Mouse (Mus musculus) adrenal gland, adult 2 months (tissue): Measurements from ENCODE around the gene Incenp. TPM values are rescaled to one million over a fixed set of nuclear protein-coding genes. Genes with fewer than 3 reads are reported as not detected.
"Not testable (repeated sequence)": the region's sequence is repeated elsewhere in the genome, so short reads cannot be mapped to it uniquely, and the experiment has no call there.

ENCODE experiments used
- DNase-seq: peaks from one replicate; pipeline ENCODE4 v3.0.0; 2021
- long read RNA-seq: library from polyadenylated mRNA; stranded (forward); transcript quantifications from one replicate; pipeline ENCODE4 v2.0.0, GENCODE M21; 2021
- polyA plus RNA-seq: library from polyadenylated mRNA; depleted of rRNA; stranded (reverse); fragments of >200 nt; gene quantifications from 2 replicates; pipeline ENCODE4 v1.2.3, GENCODE M21; 2012; rRNA removed
- total RNA-seq, 2 experiments: library from RNA; stranded (reverse); gene quantifications; 2 replicates each; pipeline ENCODE4 v1.2.3; 2021

Gene Incenp
- total RNA-seq, result 10 to 100 TPM in 1 of 2 experiments, 1 to 10 TPM in 1; 9.4 to 11.1 TPM
- 4.1 and 5.1 TPM in 2 replicates for polyA plus RNA-seq
- long read RNA-seq, partial matches to known transcripts, result 1 of 10 reads
- long read RNA-seq, other reads (novel, unspliced or antisense), result 6 of 10 reads

DNA sequence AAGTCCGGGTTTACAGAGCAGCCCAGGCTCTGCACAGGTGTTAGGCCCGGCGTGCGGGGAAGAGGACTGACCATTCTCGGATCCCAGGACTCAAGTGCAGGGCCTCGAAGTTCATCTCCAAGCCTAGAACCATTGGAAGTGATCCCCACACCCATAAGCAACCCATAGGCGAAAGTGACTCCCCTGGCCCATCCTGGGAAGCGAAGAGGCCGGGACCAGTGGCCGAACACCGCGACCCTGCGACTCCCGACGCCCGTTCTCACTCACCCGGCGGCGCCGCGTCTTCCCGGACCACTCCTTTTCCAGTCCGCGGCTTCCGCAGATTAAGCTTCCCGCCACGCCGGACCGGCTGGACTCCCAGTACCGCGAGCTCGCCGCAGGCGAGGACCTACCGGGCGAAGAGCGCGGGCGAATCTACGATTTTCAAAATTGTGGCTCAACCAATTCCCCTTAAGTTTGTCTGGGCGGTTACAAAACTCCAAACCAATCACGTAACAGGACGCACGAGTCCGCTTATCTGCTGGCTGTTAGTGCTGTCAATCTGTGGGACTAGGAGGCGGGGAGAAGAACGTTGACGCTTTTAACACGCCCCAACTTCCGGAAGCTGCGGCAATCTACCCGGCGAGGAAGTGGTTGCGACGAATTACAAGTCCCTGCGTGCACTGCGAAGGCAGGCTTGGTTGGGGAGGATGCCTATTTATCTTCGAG is at the start of gene Incenp:
TSS of gene Incenp (minus strand) at position 480 of the 708 bp plus-strand sequence.
- peak; percentile 95 for DNase-seq

GRCm38 (mm10) chr19:9946986-9947385 is 47.6 kb upstream of the Incenp start:
- no peak for DNase-seq

DNA sequence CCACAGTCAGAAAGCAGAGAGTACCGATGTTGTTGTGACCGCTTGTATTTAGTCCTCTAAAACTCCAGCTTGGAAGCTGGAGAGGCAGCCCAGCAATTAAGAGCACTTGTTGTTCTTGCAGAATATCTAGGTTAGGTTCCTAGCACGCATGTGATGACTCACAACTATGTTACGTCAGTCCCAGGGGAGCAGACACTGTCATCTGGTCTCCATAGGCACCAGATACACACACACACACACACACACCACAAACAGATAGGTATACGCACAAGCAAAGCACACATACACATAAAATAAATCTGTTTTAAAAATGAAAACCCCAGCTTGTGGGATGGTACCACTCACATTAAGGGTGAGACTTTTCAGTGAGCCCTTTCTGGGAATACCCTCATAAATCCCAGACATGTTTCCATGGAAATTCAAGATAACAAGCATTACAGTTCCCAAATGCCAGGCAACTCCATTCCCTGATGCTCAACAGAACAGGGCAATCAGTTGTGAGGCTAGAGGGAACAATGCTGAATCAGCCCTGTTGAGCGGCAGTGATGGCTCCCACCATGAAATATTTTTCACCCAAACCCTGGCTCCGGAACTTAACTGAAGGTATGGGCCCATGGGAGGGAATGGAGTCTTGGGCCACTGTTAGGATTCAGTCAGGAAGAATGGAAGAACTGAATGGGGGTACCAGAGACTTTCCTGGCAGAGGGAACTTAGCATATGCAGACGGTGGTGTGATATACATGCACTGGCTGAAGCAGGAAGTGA is 46.6 kb upstream of the Incenp start:
- DNase-seq, result no peak

- no peak for DNase-seq
Measured at GRCm38 (mm10) chr19:9942539-9943533, 43.5 kb upstream of the Incenp start.

DNA sequence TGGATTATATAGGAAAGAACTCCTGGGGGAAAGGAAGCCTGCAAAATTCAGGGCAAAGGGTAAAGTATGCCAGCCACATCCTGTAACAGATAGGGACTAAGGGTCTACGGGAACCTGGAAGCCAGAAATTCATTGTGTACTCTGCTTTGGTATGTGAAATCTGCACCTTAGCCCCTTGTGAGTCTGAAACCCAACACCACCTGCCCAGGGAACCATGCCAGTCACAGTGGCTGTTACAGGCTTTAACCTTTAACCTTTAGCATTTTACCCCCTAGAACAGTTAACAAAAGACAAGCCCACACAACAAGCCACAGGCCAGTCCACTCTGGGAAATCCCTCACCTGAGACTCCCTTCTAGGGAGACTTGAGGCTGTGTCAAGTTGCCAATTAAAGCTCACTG is 42.5 kb upstream of the Incenp start:
- no peak for DNase-seq

- DNase-seq, result no peak
Measured at GRCm38 (mm10) chr19:9940903-9941302, 41.6 kb upstream of the Incenp start.

DNA sequence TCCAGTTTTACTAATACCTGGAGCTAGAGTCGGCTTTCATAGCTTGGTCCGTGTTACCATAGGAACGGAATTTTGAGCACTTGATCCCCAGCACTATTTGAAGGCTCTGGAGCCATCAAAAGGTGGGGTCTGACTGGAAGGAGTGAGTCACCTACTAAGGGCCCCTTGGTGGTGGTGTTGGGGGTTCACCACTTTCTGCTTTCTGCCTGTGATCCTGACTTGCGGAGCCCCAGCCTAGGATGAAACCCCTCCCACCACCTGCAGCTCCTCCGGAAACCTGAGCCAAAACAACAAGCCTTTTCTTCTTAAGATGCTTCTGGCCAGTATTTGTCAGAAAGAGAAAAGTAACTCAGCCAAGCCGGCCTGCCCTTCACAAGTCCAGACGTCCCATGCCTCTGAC is 40.5 kb upstream of the Incenp start:
- no peak for DNase-seq

- DNase-seq, result peak; percentile 87
Measured at GRCm38 (mm10) chr19:9938824-9939303, 39.5 kb upstream of the Incenp start.

- DNase-seq, result no peak
Measured at GRCm38 (mm10) chr19:9938156-9938823, 38.9 kb upstream of the Incenp start.

DNA sequence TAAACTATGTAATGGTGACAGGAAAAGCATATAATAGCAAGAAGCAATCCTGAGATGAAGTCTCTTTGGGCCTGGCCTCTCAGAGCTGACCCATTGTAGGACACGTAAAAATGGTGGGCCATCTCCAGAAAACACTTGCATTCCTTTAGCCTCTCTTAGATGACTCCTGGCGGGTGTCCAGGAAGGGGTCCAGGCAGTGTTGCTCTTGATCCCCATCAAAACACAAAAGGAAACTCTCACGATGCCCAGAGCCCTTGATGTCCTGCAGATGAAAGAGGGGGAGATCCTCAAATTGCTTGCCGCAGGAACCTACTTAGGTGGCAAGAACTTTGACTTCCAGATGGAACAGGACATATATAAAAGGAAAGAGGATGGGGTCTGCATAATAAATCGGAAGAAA is 38.1 kb upstream of the Incenp start:
- no peak for DNase-seq

- DNase-seq, result no peak
Measured at GRCm38 (mm10) chr19:9936579-9936978, 37.2 kb upstream of the Incenp start.

GRCm38 (mm10) chr19:9933908-9934307 is 34.6 kb upstream of the Incenp start:
- DNase-seq, result no peak

DNA sequence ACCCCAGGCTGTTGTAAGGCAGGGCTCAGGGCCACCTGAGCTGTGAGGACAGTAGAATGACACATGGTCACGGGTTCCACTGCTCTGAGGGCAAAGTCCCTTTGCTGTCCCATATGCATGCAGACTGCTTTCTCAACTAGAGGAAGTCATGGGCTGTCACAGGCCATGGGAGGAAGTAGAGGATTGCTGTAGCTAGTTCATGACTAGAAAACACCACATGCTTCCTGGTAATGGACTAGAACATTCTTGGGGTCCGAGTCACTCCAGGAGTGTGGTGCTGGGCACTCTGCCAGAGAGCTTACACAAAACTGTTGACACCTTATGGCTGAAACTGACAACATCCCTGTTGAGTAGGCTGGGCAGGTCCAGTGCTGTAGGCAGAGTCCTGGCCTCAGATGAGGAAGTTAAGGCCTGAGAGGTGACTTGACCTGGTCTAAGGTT is 31.8 kb upstream of the Incenp start:
- not testable (repeated sequence) for DNase-seq

DNA sequence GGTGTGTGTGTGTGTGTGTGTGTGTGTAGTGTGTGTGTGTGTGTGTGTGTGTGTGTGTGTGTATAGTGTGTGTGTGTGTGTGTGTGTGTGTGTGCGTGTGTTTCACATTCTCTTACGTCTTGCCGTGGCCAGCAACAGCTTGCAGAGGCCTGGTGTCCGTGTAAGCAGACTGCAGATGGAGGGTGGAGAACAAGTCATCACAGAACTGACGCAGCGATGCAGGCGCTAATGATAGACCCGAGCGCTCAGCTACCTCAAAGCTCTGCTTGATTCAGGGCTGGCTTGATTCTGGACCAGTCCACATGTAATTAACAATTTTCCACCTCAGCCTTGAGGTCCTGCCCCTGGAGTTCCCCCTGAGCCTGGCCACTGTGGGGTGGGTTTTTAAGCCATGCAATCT is 28.7 kb upstream of the Incenp start:
- no peak for DNase-seq

DNA sequence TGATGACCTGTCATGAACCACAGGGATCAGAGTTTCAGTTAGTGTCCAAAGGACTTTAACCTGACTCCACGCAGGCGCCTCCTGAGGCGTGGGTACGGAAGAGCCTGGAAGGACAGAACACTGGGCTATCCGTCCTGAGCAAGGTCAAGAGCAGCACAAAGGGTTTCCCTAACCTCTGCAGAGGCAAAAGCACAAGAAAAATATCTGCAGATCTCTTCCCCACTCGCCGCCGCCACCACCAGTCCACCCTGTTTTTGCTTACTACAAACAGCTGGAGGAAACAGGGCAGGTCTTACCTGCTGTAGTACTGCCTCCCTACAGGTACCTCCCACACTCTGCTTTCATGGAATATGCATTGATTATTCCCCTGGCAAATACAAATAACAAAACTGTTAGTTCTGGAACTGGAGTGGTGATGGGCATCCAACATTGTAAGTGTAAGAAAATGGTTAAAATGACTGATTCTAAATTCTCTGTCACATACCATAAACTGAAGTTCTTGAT is 25.5 kb upstream of the Incenp start:
- DNase-seq, result no peak

- no peak for DNase-seq
Measured at GRCm38 (mm10) chr19:9924034-9924768, 24.9 kb upstream of the Incenp start.

- DNase-seq, result no peak
Measured at GRCm38 (mm10) chr19:9923048-9923447, 23.7 kb upstream of the Incenp start.

DNA sequence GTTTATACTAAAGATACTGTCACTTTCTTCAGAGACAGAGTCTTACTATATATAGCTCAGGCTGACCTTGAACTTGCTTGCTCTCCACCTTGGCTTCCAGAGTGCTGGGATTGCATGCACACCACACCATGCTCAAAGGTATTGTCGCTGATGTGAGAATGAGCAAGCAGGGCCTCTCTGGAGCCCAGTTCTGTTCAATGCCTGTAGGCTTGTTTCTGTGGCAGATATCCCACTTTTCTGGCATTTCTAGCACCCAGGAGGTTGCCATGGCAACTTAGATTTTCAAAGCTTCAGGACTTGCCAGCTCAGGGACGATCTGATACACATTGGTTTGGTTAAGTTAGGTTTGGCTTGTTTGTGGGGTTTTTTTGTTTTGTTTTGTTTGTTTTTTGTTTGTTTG is 22.9 kb upstream of the Incenp start:
- DNase-seq, result no peak

- DNase-seq, result peak; percentile 75
Measured at GRCm38 (mm10) chr19:9920835-9921784, 21.8 kb upstream of the Incenp start.
